ENCODE assay signal across 44 mouse cellular contexts in genomic region chr14:32131836-32132235, GRCm38 (mm10). TPM values are rescaled to one million over a fixed set of nuclear protein-coding genes. Genes with fewer than 3 reads are reported as not detected.
DNase-seq lines count a peak whose midpoint lies in the region; ATAC-seq and TF ChIP-seq lines count a peak whose summit lies in the region.
"Had no signal": no experiment of that assay in that cellular context is flagged by ENCODE, and none has a peak within 500 bp of the region (broad histone marks: within the 10 kb centered on the region; RNA-seq: fewer than 3 reads in every experiment).

No protein-coding gene starts in this region.

- peak overlapping the region; percentile 34 for H3K4me2 ChIP-seq in liver, embryonic 12.5 days
- H3K4me2 ChIP-seq in liver, postnatal 0 days (ENCODE audit: low read depth, low read length), result peak overlapping the region; percentile 38; the same call in 1 of the 2 replicates
- H3K4me2 ChIP-seq in forebrain, embryonic 12.5 days, result no peak overlapping the region
- no peak overlapping the region for H3K4me2 ChIP-seq in stomach, postnatal 0 days (replicated peaks; ENCODE audit: low read depth)
- H3K4me2 ChIP-seq: heart, embryonic 13.5 days; hindbrain, embryonic 14.5 days; limb, embryonic 15.5 days; lung, embryonic 15.5 days; midbrain, embryonic 15.5 days had no signal

- WGBS in liver, embryonic 12.5 days (ENCODE audit: insufficient replicate concordance), result 4% methylated on average over 4 of the region's 4 CpGs
- WGBS in liver, postnatal 0 days (ENCODE audit: insufficient replicate concordance), result 27% methylated on average over 4 of the region's 4 CpGs
- 90% methylated on average over 4 of the region's 4 CpGs for WGBS in forebrain, embryonic 12.5 days
- WGBS in stomach, postnatal 0 days, result 31% methylated on average over 4 of the region's 4 CpGs

- no peaks in the 10 kb centered on the region for H3K79me2 ChIP-seq in MEL (ENCODE audit: control insufficient read depth, insufficient read depth, low read length, poor library complexity)

- peak; percentile 60 for ATAC-seq in common myeloid progenitor, adult 5-6 weeks (replicated peaks; ENCODE audit: low read depth, poor library complexity, severe bottlenecking)
- peak; percentile 85 for ATAC-seq in liver, embryonic 12.5 days
- peak; percentile 63; the same call in 1 of the 2 replicates for ATAC-seq in liver, postnatal 0 days
- ATAC-seq in forebrain, embryonic 12.5 days (ENCODE audit: low FRiP score), result no peak
- ATAC-seq in stomach, postnatal 0 days (ENCODE audit: low FRiP score, low TSS enrichment), result no peak
- ATAC-seq: forebrain, embryonic 16.5 days; intestine, postnatal 0 days; midbrain, embryonic 15.5 days had no signal

- no peaks in the 10 kb centered on the region for H3K9me3 ChIP-seq in MEL (replicated peaks; ENCODE audit: insufficient read depth, low read length)
- no peaks in the 10 kb centered on the region for H3K9me3 ChIP-seq in liver, embryonic 12.5 days (replicated peaks)
- H3K9me3 ChIP-seq in liver, postnatal 0 days (ENCODE audit: low read length), result no peaks in the 10 kb centered on the region
- H3K9me3 ChIP-seq in forebrain, embryonic 12.5 days, result no peaks in the 10 kb centered on the region
- no peaks in the 10 kb centered on the region for H3K9me3 ChIP-seq in stomach, postnatal 0 days (ENCODE audit: control insufficient read depth, low read length)
- H3K9me3 ChIP-seq: forebrain, embryonic 10.5 days; heart, embryonic 13.5 days; limb, embryonic 10.5 days; limb, embryonic 15.5 days; lung, embryonic 15.5 days; midbrain, embryonic 10.5 days; midbrain, embryonic 15.5 days had no signal

- peaks cover 0 to 35% of the 10 kb centered on the region in 2 experiments; a peak in 2 of 4 replicates for H3K36me3 ChIP-seq in MEL (ENCODE audit: control insufficient read depth in 1 of 2, insufficient read depth in 2 of 2, low read length in 2 of 2)
- H3K36me3 ChIP-seq in liver, embryonic 12.5 days, result no peaks in the 10 kb centered on the region
- H3K36me3 ChIP-seq in liver, postnatal 0 days (replicated peaks; ENCODE audit: insufficient read depth, low read length), result no peaks in the 10 kb centered on the region
- no peaks in the 10 kb centered on the region for H3K36me3 ChIP-seq in forebrain, embryonic 12.5 days (replicated peaks)
- no peaks in the 10 kb centered on the region for H3K36me3 ChIP-seq in stomach, postnatal 0 days (ENCODE audit: control insufficient read depth, insufficient read depth, low read length)
- H3K36me3 ChIP-seq: forebrain, embryonic 10.5 days; heart, embryonic 13.5 days; limb, embryonic 10.5 days; limb, embryonic 15.5 days; lung, embryonic 15.5 days; midbrain, embryonic 10.5 days; midbrain, embryonic 15.5 days had no signal

- H3K4me1 ChIP-seq in MEL (ENCODE audit: control insufficient read depth in 1 of 2, insufficient read depth in 2 of 2, low read length in 2 of 2), result peaks cover 29 to 42% of the 10 kb centered on the region in 2 experiments
- H3K4me1 ChIP-seq in liver, embryonic 12.5 days, result peaks cover 55% of the 10 kb centered on the region
- H3K4me1 ChIP-seq in liver, postnatal 0 days (ENCODE audit: insufficient read depth), result peaks cover 30% of the 10 kb centered on the region
- no peaks in the 10 kb centered on the region for H3K4me1 ChIP-seq in forebrain, embryonic 12.5 days
- H3K4me1 ChIP-seq in stomach, postnatal 0 days (replicated peaks; ENCODE audit: control insufficient read depth, insufficient read depth), result no peaks in the 10 kb centered on the region
- H3K4me1 ChIP-seq: forebrain, embryonic 10.5 days; limb, embryonic 15.5 days; lung, embryonic 15.5 days; midbrain, embryonic 10.5 days; midbrain, embryonic 15.5 days had no signal

- no peak for TF ChIP-seq POLR2A in MEL (IDR thresholded peaks at IDR 0.05; ENCODE audit: control insufficient read depth in 1 of 2, insufficient read depth in 1 of 2, low read depth in 1 of 2, low read length in 2 of 2, poor library complexity in 1 of 2)

- peak; percentile 87 for DNase-seq in MEL (ENCODE audit: low read depth, low spot score)
- DNase-seq in liver, postnatal 0 days, result no peak
- no peak for DNase-seq in ovary, postnatal 14 days (ENCODE audit: low spot score)
- DNase-seq in kidney, adult 18-20 months, result no peak
- DNase-seq in stomach, postnatal 0 days (ENCODE audit: low spot score), result no peak
- DNase-seq: adrenal gland, postnatal 36 days; B cell, adult 2 months; cerebellum, adult 8-10 months; cerebellum, postnatal 25 days; heart, postnatal 10 days; kidney, postnatal 4 days; layer of hippocampus, postnatal 36 days; lung, postnatal 36 days; right cerebral cortex, adult 18-20 months; right cerebral cortex, postnatal 4 days; thymus, postnatal 4 days had no signal

- no peaks in the 10 kb centered on the region for H3K27me3 ChIP-seq in MEL (ENCODE audit: control insufficient read depth in 1 of 2, insufficient read depth in 2 of 2, low read length in 2 of 2)
- H3K27me3 ChIP-seq in liver, embryonic 12.5 days (replicated peaks), result peaks cover 6% of the 10 kb centered on the region; the same call in 1 of the 2 replicates
- no peaks in the 10 kb centered on the region for H3K27me3 ChIP-seq in liver, postnatal 0 days (ENCODE audit: insufficient read depth, low read length)
- H3K27me3 ChIP-seq in forebrain, embryonic 12.5 days, result no peaks in the 10 kb centered on the region
- H3K27me3 ChIP-seq in stomach, postnatal 0 days (ENCODE audit: control insufficient read depth, insufficient read depth, low read length), result no peaks in the 10 kb centered on the region
- H3K27me3 ChIP-seq: heart, embryonic 13.5 days; limb, embryonic 15.5 days; lung, embryonic 15.5 days; midbrain, embryonic 15.5 days had no signal

- no peak for TF ChIP-seq RAD21 in MEL (IDR thresholded peaks at IDR 0.05; ENCODE audit: low read depth, low read length)

- peak; percentile 91 to 94 for TF ChIP-seq EP300 in MEL (IDR thresholded peaks at IDR 0.05; ENCODE audit: low read depth in 1 of 2, low read length in 2 of 2)
- peak; percentile 78 for TF ChIP-seq EP300 in liver, postnatal 0 days (IDR thresholded peaks at IDR 0.05; ENCODE audit: low read depth)
- no peak for TF ChIP-seq EP300 in stomach, postnatal 0 days (optimal IDR thresholded peaks at IDR 0.05)

- TF ChIP-seq CTCF in MEL (IDR thresholded peaks at IDR 0.05 in 2 of 3, conservative IDR thresholded peaks at IDR 0.05 in 1 of 3; ENCODE audit: control insufficient read depth in 1 of 3, insufficient read depth in 1 of 3, low read depth in 2 of 3, low read length in 3 of 3, poor library complexity in 1 of 3, severe bottlenecking in 1 of 3), result no peak
- no peak for TF ChIP-seq CTCF in liver, postnatal 0 days (IDR thresholded peaks at IDR 0.05; ENCODE audit: low read depth)
- no peak for TF ChIP-seq CTCF in stomach, postnatal 0 days (IDR thresholded peaks at IDR 0.05; ENCODE audit: low read depth)

- no peak overlapping the region for H3K9ac ChIP-seq in MEL (ENCODE audit: control insufficient read depth, low read depth, low read length, poor library complexity, severe bottlenecking)
- H3K9ac ChIP-seq in liver, embryonic 12.5 days, result no peak overlapping the region; the same call in 1 of the 2 replicates
- no peak overlapping the region for H3K9ac ChIP-seq in liver, postnatal 0 days (replicated peaks)
- H3K9ac ChIP-seq in forebrain, embryonic 12.5 days, result no peak overlapping the region
- no peak overlapping the region for H3K9ac ChIP-seq in stomach, postnatal 0 days (ENCODE audit: low read length)
- H3K9ac ChIP-seq: heart, embryonic 13.5 days; hindbrain, embryonic 14.5 days; limb, embryonic 15.5 days; lung, embryonic 15.5 days; midbrain, embryonic 15.5 days had no signal

- no peak overlapping the region; the same call in 1 of the 2 replicates for H3K27ac ChIP-seq in MEL (ENCODE audit: control insufficient read depth, low read depth, low read length)
- peak overlapping the region; percentile 77 for H3K27ac ChIP-seq in liver, embryonic 12.5 days
- H3K27ac ChIP-seq in liver, postnatal 0 days (ENCODE audit: low read depth), result peak overlapping the region; percentile 29; the same call in 1 of the 2 replicates
- no peak overlapping the region for H3K27ac ChIP-seq in forebrain, embryonic 12.5 days
- no peak overlapping the region for H3K27ac ChIP-seq in stomach, postnatal 0 days (replicated peaks)
- H3K27ac ChIP-seq: forebrain, embryonic 10.5 days; heart, embryonic 13.5 days; hindbrain, embryonic 14.5 days; limb, embryonic 10.5 days; limb, embryonic 15.5 days; lung, embryonic 15.5 days; midbrain, embryonic 10.5 days; midbrain, embryonic 15.5 days had no signal

- H3K4me3 ChIP-seq in MEL (ENCODE audit: control insufficient read depth in 1 of 2, insufficient read depth in 1 of 2, low read depth in 2 of 2, low read length in 2 of 2), result no peak overlapping the region
- no peak overlapping the region for H3K4me3 ChIP-seq in liver, embryonic 12.5 days
- H3K4me3 ChIP-seq in liver, postnatal 0 days (ENCODE audit: low read depth, low read length), result no peak overlapping the region
- H3K4me3 ChIP-seq in forebrain, embryonic 12.5 days (replicated peaks), result no peak overlapping the region
- no peak overlapping the region for H3K4me3 ChIP-seq in stomach, postnatal 0 days (ENCODE audit: low read depth, low read length)
- H3K4me3 ChIP-seq: forebrain, embryonic 10.5 days; heart, embryonic 13.5 days; limb, embryonic 10.5 days; limb, embryonic 15.5 days; lung, embryonic 15.5 days; midbrain, embryonic 10.5 days; midbrain, embryonic 15.5 days had no signal

RNA-seq across cellular contexts. Expression of gene Msmb, which starts 10.0 kb away (rescaled TPM):
- not detected in 2 replicates for total RNA-seq in MEL (2012; rRNA removed)
- not detected for polyA plus RNA-seq in MEL (2012; ENCODE audit: insufficient read depth in 1 of 2, insufficient read length in 2 of 2, low read depth in 1 of 2, low replicate concordance in 2 of 2, missing spikeins in 1 of 2)
- total RNA-seq in common myeloid progenitor, adult 5-6 weeks (2017), result not detected in 2 replicates
- 0.36 and 0.50 TPM in 2 replicates for polyA plus RNA-seq in liver, embryonic 12.5 days (2016; fragmentation: Nextera tagmentation; extraction: Ambion mirVana)
- 0.22 and 0.44 TPM in 2 replicates for polyA plus RNA-seq in liver, postnatal 0 days (2015; fragmentation: Nextera tagmentation; extraction: Ambion mirVana)
- polyA plus RNA-seq in forebrain, embryonic 12.5 days (2016; fragmentation: Nextera tagmentation; extraction: Ambion mirVana), result not detected in 2 replicates
- polyA plus RNA-seq in stomach, postnatal 0 days (2015; fragmentation: Nextera tagmentation; extraction: Ambion mirVana), result not detected in 2 replicates
- total RNA-seq: adrenal gland, adult 18-20 months; adrenal gland, postnatal 36 days; CH12.LX; ES-E14; gastrocnemius, adult 8-10 months; heart, adult 8-10 months; heart, postnatal 10 days; hematopoietic stem cell, adult 5-6 weeks; layer of hippocampus, adult 8-10 months; layer of hippocampus, postnatal 36 days; neutrophil, adult 5-6 weeks had no signal
- polyA plus RNA-seq: brain, embryonic 14.5 days; embryonic facial prominence, embryonic 11.5 days; forebrain, embryonic 10.5 days; forebrain, embryonic 16.5 days; gonadal fat pad, adult 2 months; heart, embryonic 13.5 days; hindbrain, embryonic 14.5 days; intestine, postnatal 0 days; kidney, embryonic 16.5 days; limb, embryonic 10.5 days; limb, embryonic 15.5 days; lung, embryonic 15.5 days; midbrain, embryonic 10.5 days; midbrain, embryonic 15.5 days; neural tube, embryonic 11.5 days; spleen, adult 2 months; thymus, postnatal 0 days had no signal

RNA-seq across cellular contexts. Expression of gene Ncoa4, which starts 27.8 kb away (rescaled TPM):
- total RNA-seq in MEL (2012; rRNA removed), result 64.6 and 67.3 TPM in 2 replicates
- polyA plus RNA-seq in MEL (2012; ENCODE audit: insufficient read depth in 1 of 2, insufficient read length in 2 of 2, low read depth in 1 of 2, low replicate concordance in 2 of 2, missing spikeins in 1 of 2), result 10 to 100 TPM; 54.5 to 57.9 TPM
- total RNA-seq in common myeloid progenitor, adult 5-6 weeks (2017), result 136 and 176 TPM in 2 replicates
- 289 and 291 TPM in 2 replicates for polyA plus RNA-seq in liver, embryonic 12.5 days (2016; fragmentation: Nextera tagmentation; extraction: Ambion mirVana)
- polyA plus RNA-seq in liver, postnatal 0 days (2015; fragmentation: Nextera tagmentation; extraction: Ambion mirVana), result 126 and 141 TPM in 2 replicates
- polyA plus RNA-seq in forebrain, embryonic 12.5 days (2016; fragmentation: Nextera tagmentation; extraction: Ambion mirVana), result 91.9 and 94.8 TPM in 2 replicates
- polyA plus RNA-seq in stomach, postnatal 0 days (2015; fragmentation: Nextera tagmentation; extraction: Ambion mirVana), result 97.2 and 100 TPM in 2 replicates

RNA-seq across cellular contexts. Expression of gene Dph3, which starts 46.3 kb away (rescaled TPM):
- total RNA-seq in MEL (2012; rRNA removed), result 110 and 116 TPM in 2 replicates
- 100 to 1,000 TPM; 103 to 108 TPM for polyA plus RNA-seq in MEL (2012; ENCODE audit: insufficient read depth in 1 of 2, insufficient read length in 2 of 2, low read depth in 1 of 2, low replicate concordance in 2 of 2, missing spikeins in 1 of 2)
- 40.1 and 54.3 TPM in 2 replicates for total RNA-seq in common myeloid progenitor, adult 5-6 weeks (2017)
- 107 and 117 TPM in 2 replicates for polyA plus RNA-seq in liver, embryonic 12.5 days (2016; fragmentation: Nextera tagmentation; extraction: Ambion mirVana)
- polyA plus RNA-seq in liver, postnatal 0 days (2015; fragmentation: Nextera tagmentation; extraction: Ambion mirVana), result 55.9 and 58.1 TPM in 2 replicates
- polyA plus RNA-seq in forebrain, embryonic 12.5 days (2016; fragmentation: Nextera tagmentation; extraction: Ambion mirVana), result 86.9 and 90.4 TPM in 2 replicates
- polyA plus RNA-seq in stomach, postnatal 0 days (2015; fragmentation: Nextera tagmentation; extraction: Ambion mirVana), result 91.4 and 93.3 TPM in 2 replicates

RNA-seq across cellular contexts. Expression of gene Oxnad1, which starts 46.7 kb away (rescaled TPM):
- total RNA-seq in MEL (2012; rRNA removed), result 52.4 and 54.8 TPM in 2 replicates
- 100 to 1,000 TPM in 1 of 2 experiments, 10 to 100 TPM in 1; 82.1 to 244 TPM for polyA plus RNA-seq in MEL (2012; ENCODE audit: insufficient read depth in 1 of 2, insufficient read length in 2 of 2, low read depth in 1 of 2, low replicate concordance in 2 of 2, missing spikeins in 1 of 2)
- total RNA-seq in common myeloid progenitor, adult 5-6 weeks (2017), result 41.4 and 47.0 TPM in 2 replicates
- polyA plus RNA-seq in liver, embryonic 12.5 days (2016; fragmentation: Nextera tagmentation; extraction: Ambion mirVana), result 18.9 and 21.8 TPM in 2 replicates
- polyA plus RNA-seq in liver, postnatal 0 days (2015; fragmentation: Nextera tagmentation; extraction: Ambion mirVana), result 13.5 and 14.3 TPM in 2 replicates
- polyA plus RNA-seq in forebrain, embryonic 12.5 days (2016; fragmentation: Nextera tagmentation; extraction: Ambion mirVana), result 19.0 and 23.4 TPM in 2 replicates
- 17.7 and 19.3 TPM in 2 replicates for polyA plus RNA-seq in stomach, postnatal 0 days (2015; fragmentation: Nextera tagmentation; extraction: Ambion mirVana)

Comparison
In these comparisons a context has a peak if more than half of its experiments do, and no peak if none do; other contexts are left out.
1. H3K27ac ChIP-seq: peak in liver, embryonic 12.5 days (single experiment) and liver, postnatal 0 days (single experiment); none in MEL (single experiment), forebrain, embryonic 12.5 days (single experiment) and stomach, postnatal 0 days (single experiment).
2. ATAC-seq: peak in common myeloid progenitor, adult 5-6 weeks (single experiment), liver, embryonic 12.5 days (single experiment) and liver, postnatal 0 days (single experiment); none in forebrain, embryonic 12.5 days (single experiment) and stomach, postnatal 0 days (single experiment).
3. H3K4me2 ChIP-seq: peak in liver, embryonic 12.5 days (single experiment) and liver, postnatal 0 days (single experiment); none in forebrain, embryonic 12.5 days (single experiment) and stomach, postnatal 0 days (single experiment).